Mouse (Mus musculus) liver, embryonic 14.5 days (tissue): ENCODE measurements around the gene Lpin1. TPM values are rescaled to one million over a fixed set of nuclear protein-coding genes. Genes with fewer than 3 reads are reported as not detected.

Experiments
- ATAC-seq: fragments of 200-750 bp; cut with Nextera tagmentation; 2 replicates; pipeline ENCODE4 v1.8.0; 2017; ENCODE audit warnings: moderate number of reproducible peaks, mild to moderate bottlenecking, moderate library complexity; ENCODE audit not compliant: insufficient read depth
- DNase-seq, 3 experiments: peaks; one replicate each; pipeline ENCODE4 v3.0.0-alpha.2; 2012 to 2013; ENCODE audit warnings: low read depth in 3 of 3, low spot score in 3 of 3
- H3K27ac ChIP-seq: fragments of 300-500 bp; sonication (generic); 2 replicates; pipeline ENCODE4 v1.5.1; 2014; ENCODE audit warnings: moderate library complexity, mild to moderate bottlenecking, control low read depth, inconsistent platforms
- H3K27me3 ChIP-seq: fragments of 300-500 bp; sonication (generic); 2 replicates; pipeline ENCODE4 v1.6.1; 2014; ENCODE audit warnings: mild to moderate bottlenecking, low read length, moderate library complexity; ENCODE audit not compliant: control insufficient read depth, insufficient read depth
- H3K36me3 ChIP-seq: fragments of 300-500 bp; sonication (generic); replicated peaks from 2 replicates; pipeline ENCODE4 v1.6.1; 2014; ENCODE audit warnings: low read depth; ENCODE audit not compliant: control insufficient read depth, insufficient read depth
- H3K4me1 ChIP-seq, 2 experiments: fragments of 200-500 bp in 1 of 2; fragments of 300-500 bp in 1 of 2; sonication (generic) in 1 of 2; replicated peaks; 2 replicates each; pipeline ENCODE4 v1.6.1; 2012 to 2014; ENCODE audit warnings: antibody characterized with exemption in 1 of 2, inconsistent platforms in 1 of 2, low read length in 1 of 2; ENCODE audit not compliant: control insufficient read depth in 2 of 2, insufficient read depth in 2 of 2
- H3K4me2 ChIP-seq: fragments of 300-500 bp; sonication (generic); 2 replicates; pipeline ENCODE4 v1.6.1; 2014; ENCODE audit warnings: low read depth, mild to moderate bottlenecking, control low read depth, moderate library complexity
- H3K4me3 ChIP-seq, 2 experiments: fragments of 200-500 bp in 1 of 2; fragments of 300-500 bp in 1 of 2; sonication (generic) in 1 of 2; 2 replicates each; pipeline ENCODE4 v1.5.1; 2012 to 2014; ENCODE audit warnings: low read depth in 2 of 2, low read length in 2 of 2, mild to moderate bottlenecking in 2 of 2, control low read depth in 1 of 2, inconsistent platforms in 1 of 2, moderate library complexity in 1 of 2; ENCODE audit not compliant: insufficient read depth in 1 of 2
- H3K9ac ChIP-seq: fragments of 300-500 bp; sonication (generic); replicated peaks from 2 replicates; pipeline ENCODE4 v1.6.1; 2014; ENCODE audit warnings: mild to moderate bottlenecking, control low read depth, moderate library complexity
- H3K9me3 ChIP-seq: fragments of 300-500 bp; sonication (generic); 2 replicates; pipeline ENCODE4 v1.6.1; 2016; ENCODE audit warnings: low read length, mixed read lengths; ENCODE audit not compliant: control insufficient read depth
- CTCF ChIP-seq: IDR thresholded peaks from 2 replicates; pipeline ENCODE4 v1.5.1; 2016; ENCODE audit warnings: antibody characterized with exemption, low read depth, control low read depth
- EP300 ChIP-seq: IDR thresholded peaks from 2 replicates; pipeline ENCODE4 v1.6.1; 2016; ENCODE audit warnings: antibody characterized with exemption, low read depth
- WGBS: fragments of 180-500 bp; shearing (Covaris S2); extraction: QIAGEN DNeasy Blood & Tissue Kit; methylation state at CpG from one replicate; pipeline ENCODE4 v1.1.7; 2014; ENCODE audit not compliant: insufficient replicate concordance; 5-methylcytosine and 5-hydroxymethylcytosine counted together
- polyA plus RNA-seq, 2 experiments: library from polyadenylated mRNA; depleted of rRNA in 1 of 2; stranded (reverse) in 1 of 2; unstranded in 1 of 2; fragments of >200 nt; fragmentation: Nextera tagmentation in 1 of 2; extraction: Ambion mirVana in 1 of 2; gene quantifications; 2 replicates each; pipeline versions ENCODE4 v1.2.1 to v1.2.3; 2012 to 2014

Gene Lpin1
- polyA plus RNA-seq, 2 experiments = 4.8 to 5.8 TPM

DNA sequence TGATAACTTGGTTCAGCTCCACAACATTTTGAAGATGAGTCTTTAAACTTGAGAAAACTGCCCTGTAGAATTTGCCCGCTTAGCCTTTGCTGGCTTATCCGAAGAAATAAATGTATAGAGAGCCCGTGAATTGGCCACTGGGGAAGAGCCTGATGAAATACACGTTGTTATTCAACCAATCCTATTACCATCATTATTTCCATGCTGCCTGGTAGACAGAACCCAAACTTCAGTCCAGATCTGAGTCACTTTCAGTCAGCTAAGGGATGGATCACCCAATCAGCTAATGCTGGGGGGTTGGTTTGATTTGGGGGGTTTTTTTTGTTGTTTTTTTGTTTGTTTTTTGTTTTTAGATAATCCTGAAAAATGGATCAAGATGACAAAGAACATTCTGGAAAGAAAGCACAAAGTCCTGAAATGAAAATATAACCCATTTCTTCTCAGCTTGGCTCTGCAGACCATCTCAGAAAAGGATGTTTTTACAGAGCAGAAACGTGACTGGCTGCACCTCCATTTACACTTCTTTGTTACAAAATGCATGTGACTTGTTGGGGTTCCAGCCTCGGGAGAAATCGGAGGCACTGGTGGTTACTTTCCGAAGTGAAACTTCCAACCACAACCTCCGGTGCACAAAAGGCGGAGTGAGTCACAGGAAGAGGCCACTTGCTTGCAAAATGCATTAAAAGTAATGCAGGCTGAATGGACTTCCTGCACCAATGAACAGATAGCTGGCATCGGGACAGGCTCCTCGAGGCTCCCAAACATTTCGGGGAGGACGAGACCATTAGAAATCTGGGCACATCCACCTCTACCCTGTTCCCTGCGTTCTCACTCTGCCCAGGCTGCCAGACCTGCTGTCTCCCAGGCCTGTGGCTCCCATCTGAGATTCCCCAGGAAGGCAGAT lies 78.6 kb downstream of the Lpin1 start:
- Histone ChIP-seq H3K9me3 (no peaks in the 10 kb centered on the region), H3K36me3 (no peaks in the 10 kb centered on the region), H3K9ac (no peak overlapping the region), H3K4me1 (no peaks in the 10 kb centered on the region; a peak in 1 of 4 replicates), H3K27ac (no peak overlapping the region), H3K27me3 (no peaks in the 10 kb centered on the region), H3K4me2 (no peak overlapping the region), H3K4me3 (no peak overlapping the region)
- ATAC-seq = no peak
- WGBS = 23% methylated on average over 15 of the region's 15 CpGs
- TF ChIP-seq CTCF (no peak), EP300 (no peak)
- DNase-seq = peak in 1 of 3 experiments; percentile 31

DNA sequence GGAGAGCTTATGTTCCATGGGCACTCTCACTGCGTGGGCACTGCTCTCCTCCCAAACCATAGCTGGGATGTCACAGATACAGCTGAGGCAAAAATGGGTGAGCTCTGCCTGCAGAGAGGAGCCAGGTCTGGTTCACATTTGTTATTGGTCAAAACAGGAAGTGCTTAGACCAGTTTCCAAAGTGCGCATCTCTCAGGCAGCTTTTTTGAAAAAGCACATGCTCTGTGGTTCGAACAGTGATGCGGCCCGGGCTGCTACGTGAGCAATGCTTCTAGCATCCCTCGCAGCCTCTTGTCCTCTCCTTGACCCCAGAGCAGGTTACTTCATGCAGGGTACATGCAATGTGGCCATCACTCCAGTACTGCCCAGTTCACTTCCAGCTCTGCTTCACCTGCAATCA lies 82.1 kb downstream of the Lpin1 start:
- no peaks in the 10 kb centered on the region for H3K9me3 ChIP-seq
- no peak overlapping the region for H3K4me2 ChIP-seq
- no peaks in the 10 kb centered on the region for H3K27me3 ChIP-seq
- H3K27ac ChIP-seq = no peak overlapping the region
- ATAC-seq = no peak
- H3K4me1 ChIP-seq = no peaks in the 10 kb centered on the region; a peak in 1 of 4 replicates
- WGBS = 75% methylated on average over 7 of the region's 7 CpGs
- no peak overlapping the region for H3K4me3 ChIP-seq
- H3K36me3 ChIP-seq = no peaks in the 10 kb centered on the region
- TF ChIP-seq EP300 (no peak), CTCF (no peak)
- no peak for DNase-seq
- H3K9ac ChIP-seq = no peak overlapping the region

DNA sequence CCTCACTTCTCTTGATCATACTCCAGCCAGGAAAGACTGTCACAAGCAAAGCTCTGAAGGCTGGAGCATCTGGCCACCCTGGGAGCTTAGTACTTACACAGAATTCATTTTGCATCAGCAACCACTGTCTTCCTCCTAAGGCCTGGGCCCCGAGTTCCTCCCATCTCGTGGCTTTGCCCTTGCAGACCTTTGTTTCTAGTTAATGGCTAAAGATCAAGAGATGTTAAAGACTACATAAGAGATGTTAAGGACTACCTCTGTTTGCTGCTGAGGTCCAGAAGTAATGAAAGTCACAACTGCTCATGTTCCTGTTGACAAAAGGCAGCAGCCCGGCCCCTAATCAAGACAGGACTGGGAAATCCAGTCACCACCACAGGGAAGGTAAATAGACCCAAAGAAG lies 82.8 kb downstream of the Lpin1 start:
- WGBS = 44% methylated on average over 3 of the region's 3 CpGs
- no peaks in the 10 kb centered on the region for H3K9me3 ChIP-seq
- no peaks in the 10 kb centered on the region for H3K36me3 ChIP-seq
- no peak overlapping the region for H3K4me2 ChIP-seq
- H3K27me3 ChIP-seq = no peaks in the 10 kb centered on the region
- DNase-seq (no peak), ATAC-seq (no peak)
- no peak overlapping the region for H3K4me3 ChIP-seq
- no peak for TF ChIP-seq EP300
- no peak for TF ChIP-seq CTCF
- no peak overlapping the region for H3K9ac ChIP-seq
- H3K4me1 ChIP-seq = no peaks in the 10 kb centered on the region; a peak in 1 of 4 replicates
- H3K27ac ChIP-seq = no peak overlapping the region

GRCm38 (mm10) chr12:16526862-16527261 lies 83.9 kb downstream of the Lpin1 start:
- no peak for TF ChIP-seq EP300
- no peak for TF ChIP-seq CTCF
- ATAC-seq (no peak), DNase-seq (no peak)
- no peak overlapping the region for H3K27ac ChIP-seq
- WGBS = 62% methylated on average over 5 of the region's 5 CpGs
- no peaks in the 10 kb centered on the region for H3K27me3 ChIP-seq
- H3K4me3 ChIP-seq = no peak overlapping the region
- H3K4me2 ChIP-seq = no peak overlapping the region
- H3K4me1 ChIP-seq = no peaks in the 10 kb centered on the region
- no peaks in the 10 kb centered on the region for H3K36me3 ChIP-seq
- no peak overlapping the region for H3K9ac ChIP-seq
- no peaks in the 10 kb centered on the region for H3K9me3 ChIP-seq

- no peak for TF ChIP-seq EP300
- no peak for TF ChIP-seq CTCF
- no peak overlapping the region for H3K4me3 ChIP-seq
- H3K27ac ChIP-seq = no peak overlapping the region
- WGBS = 42% methylated on average over 2 of the region's 2 CpGs
- no peaks in the 10 kb centered on the region for H3K9me3 ChIP-seq
- no peak for ATAC-seq
- no peak overlapping the region for H3K9ac ChIP-seq
- H3K36me3 ChIP-seq = no peaks in the 10 kb centered on the region
- no peak overlapping the region for H3K4me2 ChIP-seq
- no peaks in the 10 kb centered on the region for H3K27me3 ChIP-seq
- no peak for DNase-seq
- H3K4me1 ChIP-seq = no peaks in the 10 kb centered on the region
These were observed 84.6 kb downstream of the Lpin1 start for GRCm38 (mm10) chr12:16526134-16526533.
